Mouse (Mus musculus) brain, embryonic 14.5 days (tissue): ENCODE results near the gene Epb41.

Experiments
- CTCF ChIP-seq: fragments of 200-500 bp; IDR thresholded peaks from 2 replicates; pipeline ENCODE4 v1.5.1; 2012; ENCODE audit warnings: inconsistent platforms, mild to moderate bottlenecking, moderate library complexity, borderline replicate concordance; ENCODE audit not compliant: insufficient read depth, insufficient read length; ENCODE audit errors: extremely low read depth
- POLR2A ChIP-seq: fragments of 200-500 bp; IDR thresholded peaks from 2 replicates; pipeline ENCODE4 v1.6.1; 2012; ENCODE audit warnings: mild to moderate bottlenecking, inconsistent platforms, borderline replicate concordance; ENCODE audit not compliant: poor library complexity, insufficient read depth, insufficient read length, severe bottlenecking; ENCODE audit errors: extremely low read depth

DNA sequence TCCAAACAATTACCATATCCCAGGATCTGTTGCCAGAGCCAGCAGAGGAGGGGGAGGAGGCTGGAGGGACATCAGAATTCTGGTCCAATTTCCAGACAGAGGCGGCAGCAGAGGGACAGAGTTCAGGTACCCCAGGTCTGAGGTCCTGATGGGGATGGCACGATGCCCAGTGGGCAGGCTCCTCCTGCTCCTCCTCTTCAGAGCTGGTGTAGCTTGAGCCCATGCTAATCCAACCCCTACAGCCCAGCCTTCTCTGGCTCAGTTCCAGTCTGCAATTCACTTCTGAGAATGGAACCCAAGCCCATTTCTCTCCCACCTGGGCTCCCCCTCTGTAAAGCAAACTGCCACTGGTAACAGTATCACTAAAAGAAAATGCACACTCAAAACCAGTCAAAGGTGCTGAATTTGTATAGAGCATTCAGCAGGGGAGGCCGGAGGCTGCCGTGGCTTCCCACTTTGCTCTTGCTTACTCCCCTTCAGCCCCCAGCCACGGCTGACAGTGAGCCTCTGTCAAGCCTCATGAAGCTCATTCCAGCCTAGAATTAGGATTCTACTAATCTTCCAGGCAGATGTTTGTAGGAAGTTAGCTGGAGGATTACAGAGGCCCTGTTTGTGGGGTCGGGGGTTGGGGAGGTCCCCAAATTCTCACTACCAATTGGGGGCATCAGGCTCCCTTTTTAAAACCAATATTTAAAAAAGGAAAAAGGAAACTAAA lies 150.9 kb downstream of the Epb41 start:
- TF ChIP-seq POLR2A: no peak
- TF ChIP-seq CTCF: no peak
